In genomic region chr1:101166666-101167065, GRCm38 (mm10) we compare ENCODE assay signal across 30 mouse cellular contexts.
DNase-seq lines count a peak whose midpoint lies in the region; ATAC-seq and TF ChIP-seq lines count a peak whose summit lies in the region.
"Had no signal": no experiment of that assay in that cellular context is flagged by ENCODE, and none has a peak within 500 bp of the region (broad histone marks: within the 10 kb centered on the region; RNA-seq: fewer than 3 reads in every experiment).

No protein-coding gene starts in this region.

- TF ChIP-seq EP300 in stomach, postnatal 0 days (optimal IDR thresholded peaks at IDR 0.05) = no peak

- no peaks in the 10 kb centered on the region for H3K27me3 ChIP-seq in limb, embryonic 14.5 days (ENCODE audit: control insufficient read depth, insufficient read depth, low read length)
- no peaks in the 10 kb centered on the region for H3K27me3 ChIP-seq in limb, embryonic 10.5 days (ENCODE audit: low read depth, poor library complexity, severe bottlenecking)
- H3K27me3 ChIP-seq in stomach, embryonic 14.5 days (ENCODE audit: control insufficient read depth, insufficient read depth, low read length) = no peaks in the 10 kb centered on the region
- no peaks in the 10 kb centered on the region for H3K27me3 ChIP-seq in stomach, postnatal 0 days (ENCODE audit: control insufficient read depth, insufficient read depth, low read length)
- H3K27me3 ChIP-seq: heart, embryonic 15.5 days; hindbrain, embryonic 13.5 days; kidney, embryonic 15.5 days; limb, embryonic 13.5 days; liver, embryonic 12.5 days; Patski had no signal

- H3K36me3 ChIP-seq in limb, embryonic 14.5 days (ENCODE audit: control insufficient read depth, insufficient read depth, low read length) = no peaks in the 10 kb centered on the region
- H3K36me3 ChIP-seq in limb, embryonic 10.5 days = no peaks in the 10 kb centered on the region
- H3K36me3 ChIP-seq in stomach, embryonic 14.5 days (ENCODE audit: control insufficient read depth, insufficient read depth, low read length) = no peaks in the 10 kb centered on the region
- H3K36me3 ChIP-seq in stomach, postnatal 0 days (ENCODE audit: control insufficient read depth, insufficient read depth, low read length) = no peaks in the 10 kb centered on the region
- H3K36me3 ChIP-seq: heart, embryonic 10.5 days; heart, embryonic 15.5 days; hindbrain, embryonic 13.5 days; kidney, embryonic 15.5 days; limb, embryonic 13.5 days; liver, embryonic 12.5 days had no signal

- H3K4me1 ChIP-seq in limb, embryonic 14.5 days (ENCODE audit: control insufficient read depth, insufficient read depth, low read length) = no peaks in the 10 kb centered on the region
- no peaks in the 10 kb centered on the region for H3K4me1 ChIP-seq in limb, embryonic 10.5 days
- H3K4me1 ChIP-seq in stomach, embryonic 14.5 days (ENCODE audit: control insufficient read depth, insufficient read depth, low read length) = no peaks in the 10 kb centered on the region
- H3K4me1 ChIP-seq in stomach, postnatal 0 days (replicated peaks; ENCODE audit: control insufficient read depth, insufficient read depth) = no peaks in the 10 kb centered on the region
- H3K4me1 ChIP-seq: heart, embryonic 10.5 days; heart, embryonic 15.5 days; hindbrain, embryonic 13.5 days; kidney, embryonic 15.5 days; limb, embryonic 13.5 days; liver, embryonic 12.5 days had no signal

- H3K4me2 ChIP-seq in limb, embryonic 14.5 days (replicated peaks; ENCODE audit: low read depth, low read length, severe bottlenecking) = no peak overlapping the region
- H3K4me2 ChIP-seq in stomach, embryonic 14.5 days (replicated peaks; ENCODE audit: low read depth, low read length) = no peak overlapping the region
- no peak overlapping the region for H3K4me2 ChIP-seq in stomach, postnatal 0 days (replicated peaks; ENCODE audit: low read depth)
- H3K4me2 ChIP-seq: heart, embryonic 15.5 days; hindbrain, embryonic 13.5 days; kidney, embryonic 15.5 days; limb, embryonic 13.5 days; liver, embryonic 12.5 days had no signal

- 69% methylated on average over 2 of the region's 2 CpGs for WGBS in limb, embryonic 14.5 days
- 86% methylated on average over 2 of the region's 2 CpGs for WGBS in limb, embryonic 10.5 days
- WGBS in stomach, embryonic 14.5 days = 52% methylated on average over 2 of the region's 2 CpGs
- 57% methylated on average over 2 of the region's 2 CpGs for WGBS in stomach, postnatal 0 days

- no peak overlapping the region for H3K27ac ChIP-seq in limb, embryonic 14.5 days (replicated peaks; ENCODE audit: low read depth, low read length)
- no peak overlapping the region for H3K27ac ChIP-seq in limb, embryonic 10.5 days
- no peak overlapping the region for H3K27ac ChIP-seq in stomach, embryonic 14.5 days (ENCODE audit: low read length)
- H3K27ac ChIP-seq in stomach, postnatal 0 days (replicated peaks) = no peak overlapping the region
- H3K27ac ChIP-seq: heart, embryonic 10.5 days; heart, embryonic 15.5 days; hindbrain, embryonic 13.5 days; kidney, embryonic 15.5 days; layer of hippocampus, adult 2 months; left cerebral cortex, adult 2 months; limb, embryonic 13.5 days; liver, embryonic 12.5 days had no signal

- ATAC-seq in limb, embryonic 14.5 days (ENCODE audit: low FRiP score, low read depth) = no peak
- ATAC-seq in stomach, embryonic 14.5 days (ENCODE audit: insufficient number of reproducible peaks, insufficient read depth, low FRiP score, low read depth) = peak; percentile 42; the same call in 1 of the 2 replicates
- ATAC-seq in stomach, postnatal 0 days (ENCODE audit: low FRiP score, low TSS enrichment) = no peak
- ATAC-seq: forebrain, embryonic 16.5 days; liver, embryonic 12.5 days; liver, postnatal 0 days; Patski had no signal

- H3K9me3 ChIP-seq in limb, embryonic 14.5 days (ENCODE audit: control insufficient read depth, low read length) = no peaks in the 10 kb centered on the region
- H3K9me3 ChIP-seq in limb, embryonic 10.5 days (replicated peaks) = no peaks in the 10 kb centered on the region
- no peaks in the 10 kb centered on the region; the same call in 1 of the 2 replicates for H3K9me3 ChIP-seq in stomach, embryonic 14.5 days (ENCODE audit: control insufficient read depth, low read depth, low read length)
- H3K9me3 ChIP-seq in stomach, postnatal 0 days (ENCODE audit: control insufficient read depth, low read length) = no peaks in the 10 kb centered on the region
- H3K9me3 ChIP-seq: heart, embryonic 10.5 days; heart, embryonic 15.5 days; hindbrain, embryonic 13.5 days; kidney, embryonic 15.5 days; limb, embryonic 13.5 days; liver, embryonic 12.5 days had no signal

- DNase-seq in limb, embryonic 14.5 days (ENCODE audit: low spot score) = peak; percentile 58
- DNase-seq in limb, embryonic 10.5 days (ENCODE audit: low spot score) = no peak
- DNase-seq in stomach, postnatal 0 days (ENCODE audit: low spot score) = no peak
- DNase-seq in gonadal fat pad, adult 2 months (ENCODE audit: low read depth) = peak; percentile 36
- DNase-seq in ovary, adult 18-20 months (ENCODE audit: low spot score) = no peak
- DNase-seq in thymus, postnatal 4 days = no peak
- DNase-seq: adrenal gland, postnatal 10 days; B cell, adult 2 months; cerebellum, adult 8-10 months; cerebellum, postnatal 25 days; heart, postnatal 36 days; kidney, adult 11 months; kidney, postnatal 36 days; liver, postnatal 0 days; midbrain, embryonic 14.5 days; retina, postnatal 1 day; right cerebral cortex, postnatal 14 days; thymus, adult 2 months; thymus, postnatal 36 days had no signal

- TF ChIP-seq CTCF in stomach, postnatal 0 days (IDR thresholded peaks at IDR 0.05; ENCODE audit: low read depth) = no peak

- H3K4me3 ChIP-seq in limb, embryonic 14.5 days (replicated peaks; ENCODE audit: low read length) = no peak overlapping the region
- H3K4me3 ChIP-seq in limb, embryonic 10.5 days = no peak overlapping the region
- no peak overlapping the region for H3K4me3 ChIP-seq in stomach, embryonic 14.5 days (ENCODE audit: low read depth, low read length)
- H3K4me3 ChIP-seq in stomach, postnatal 0 days (ENCODE audit: low read depth, low read length) = no peak overlapping the region
- H3K4me3 ChIP-seq: heart, embryonic 10.5 days; heart, embryonic 15.5 days; hindbrain, embryonic 13.5 days; kidney, embryonic 15.5 days; layer of hippocampus, adult 2 months; left cerebral cortex, adult 2 months; limb, embryonic 13.5 days; liver, embryonic 12.5 days had no signal

- TF ChIP-seq POLR2A in limb, embryonic 14.5 days (IDR thresholded peaks at IDR 0.05; ENCODE audit: borderline replicate concordance, extremely low read depth, insufficient read depth, insufficient read length) = no peak

- no peak overlapping the region for H3K9ac ChIP-seq in limb, embryonic 14.5 days (ENCODE audit: low read depth, low read length, severe bottlenecking)
- no peak overlapping the region for H3K9ac ChIP-seq in stomach, embryonic 14.5 days (replicated peaks; ENCODE audit: low read depth, low read length)
- H3K9ac ChIP-seq in stomach, postnatal 0 days (ENCODE audit: low read length) = no peak overlapping the region
- H3K9ac ChIP-seq: heart, embryonic 15.5 days; hindbrain, embryonic 13.5 days; kidney, embryonic 15.5 days; limb, embryonic 13.5 days; liver, embryonic 12.5 days; liver, postnatal 0 days had no signal

Comparison
In these comparisons a context has a peak if more than half of its experiments do, and no peak if none do; other contexts are left out.
1. DNase-seq: peak in limb, embryonic 14.5 days (single experiment) and gonadal fat pad, adult 2 months (single experiment); none in limb, embryonic 10.5 days (single experiment), stomach, postnatal 0 days (single experiment), ovary, adult 18-20 months (single experiment) and thymus, postnatal 4 days (single experiment).